Mouse (Mus musculus): ENCODE measurements around the gene Npr1. TPM values are rescaled to one million over a fixed set of nuclear protein-coding genes. Genes with fewer than 3 reads are reported as not detected.
A peak's percentile ranks its signal among the peaks of the same experiment; 100 is the strongest.

Gene Npr1
- polyA plus RNA-seq, 1 experiment = not detected

GRCm38 (mm10) chr3:90432811-90433219 lies 32.9 kb downstream of the Npr1 start:
- no peak for TF ChIP-seq POLR2A (IDR thresholded peaks at IDR 0.05; ENCODE audit: insufficient read depth, low read depth, low read length)
- no peak for TF ChIP-seq CTCF (IDR thresholded peaks at IDR 0.05; ENCODE audit: insufficient read depth, low read depth, low read length)
- Histone ChIP-seq H3K4me1 (ENCODE audit: control insufficient read depth, insufficient read depth, low read length) (peaks cover 4% of the 10 kb centered on the region; the same call in 1 of the 2 replicates), H3K27ac (ENCODE audit: insufficient read depth, low read depth, low read length) (peak overlapping the region; percentile 88), H3K4me3 (ENCODE audit: insufficient read depth, low read depth, low read length) (peak overlapping the region; percentile 66)
- WGBS = 0% methylated on average over 12 of the region's 12 CpGs

GRCm38 (mm10) chr3:90432348-90432747 lies 33.3 kb downstream of the Npr1 start:
- H3K4me1 ChIP-seq (ENCODE audit: control insufficient read depth, insufficient read depth, low read length) = peaks cover 4% of the 10 kb centered on the region; the same call in 1 of the 2 replicates

GRCm38 (mm10) chr3:90429576-90429975 lies 36.1 kb downstream of the Npr1 start:
- TF ChIP-seq CTCF (IDR thresholded peaks at IDR 0.05; ENCODE audit: insufficient read depth, low read depth, low read length) (no peak), POLR2A (IDR thresholded peaks at IDR 0.05; ENCODE audit: insufficient read depth, low read depth, low read length) (no peak)
- H3K4me1 ChIP-seq (ENCODE audit: control insufficient read depth, insufficient read depth, low read length) = peaks cover 4% of the 10 kb centered on the region; the same call in 1 of the 2 replicates
- no peak overlapping the region for H3K4me3 ChIP-seq (ENCODE audit: insufficient read depth, low read depth, low read length)
- 89% methylated on average over 3 of the region's 3 CpGs for WGBS
- no peak overlapping the region for H3K27ac ChIP-seq (ENCODE audit: insufficient read depth, low read depth, low read length)

More at GRCm38 (mm10) chr3:90432348-90432747, 33.3 kb downstream of the Npr1 start:
- 11% methylated on average over 2 of the region's 2 CpGs for WGBS
- H3K4me3 ChIP-seq (ENCODE audit: insufficient read depth, low read depth, low read length) = peak overlapping the region; percentile 66
- no peak overlapping the region for H3K27ac ChIP-seq (ENCODE audit: insufficient read depth, low read depth, low read length)
- no peak for TF ChIP-seq CTCF (IDR thresholded peaks at IDR 0.05; ENCODE audit: insufficient read depth, low read depth, low read length)
- no peak for TF ChIP-seq POLR2A (IDR thresholded peaks at IDR 0.05; ENCODE audit: insufficient read depth, low read depth, low read length)

GRCm38 (mm10) chr3:90428186-90428585 lies 37.5 kb downstream of the Npr1 start:
- Histone ChIP-seq H3K4me1 (ENCODE audit: control insufficient read depth, insufficient read depth, low read length) (peaks cover 4% of the 10 kb centered on the region; the same call in 1 of the 2 replicates), H3K4me3 (ENCODE audit: insufficient read depth, low read depth, low read length) (no peak overlapping the region), H3K27ac (ENCODE audit: insufficient read depth, low read depth, low read length) (no peak overlapping the region)
- 88% methylated on average over 6 of the region's 6 CpGs for WGBS
- TF ChIP-seq CTCF (IDR thresholded peaks at IDR 0.05; ENCODE audit: insufficient read depth, low read depth, low read length) (no peak), POLR2A (IDR thresholded peaks at IDR 0.05; ENCODE audit: insufficient read depth, low read depth, low read length) (no peak)

GRCm38 (mm10) chr3:90427574-90427973 lies 38.1 kb downstream of the Npr1 start:
- H3K4me3 ChIP-seq (ENCODE audit: insufficient read depth, low read depth, low read length) = no peak overlapping the region
- WGBS = 91% methylated on average over 1 of the region's 1 CpGs
- H3K4me1 ChIP-seq (ENCODE audit: control insufficient read depth, insufficient read depth, low read length) = peaks cover 4% of the 10 kb centered on the region; the same call in 1 of the 2 replicates
- H3K27ac ChIP-seq (ENCODE audit: insufficient read depth, low read depth, low read length) = no peak overlapping the region
- no peak for TF ChIP-seq CTCF (IDR thresholded peaks at IDR 0.05; ENCODE audit: insufficient read depth, low read depth, low read length)
- no peak for TF ChIP-seq POLR2A (IDR thresholded peaks at IDR 0.05; ENCODE audit: insufficient read depth, low read depth, low read length)

GRCm38 (mm10) chr3:90425499-90425898 lies 40.2 kb downstream of the Npr1 start:
- no peak overlapping the region for H3K4me3 ChIP-seq (ENCODE audit: insufficient read depth, low read depth, low read length)
- peaks cover 2% of the 10 kb centered on the region; the same call in 1 of the 2 replicates for H3K4me1 ChIP-seq (ENCODE audit: control insufficient read depth, insufficient read depth, low read length)
- no peak overlapping the region for H3K27ac ChIP-seq (ENCODE audit: insufficient read depth, low read depth, low read length)
- no peak for TF ChIP-seq POLR2A (IDR thresholded peaks at IDR 0.05; ENCODE audit: insufficient read depth, low read depth, low read length)
- TF ChIP-seq CTCF (IDR thresholded peaks at IDR 0.05; ENCODE audit: insufficient read depth, low read depth, low read length) = no peak
- WGBS = 93% methylated on average over 2 of the region's 2 CpGs

GRCm38 (mm10) chr3:90423549-90423948 lies 42.1 kb downstream of the Npr1 start:
- no peak for TF ChIP-seq CTCF (IDR thresholded peaks at IDR 0.05; ENCODE audit: insufficient read depth, low read depth, low read length)
- no peak for TF ChIP-seq POLR2A (IDR thresholded peaks at IDR 0.05; ENCODE audit: insufficient read depth, low read depth, low read length)
- Histone ChIP-seq H3K4me3 (ENCODE audit: insufficient read depth, low read depth, low read length) (no peak overlapping the region), H3K27ac (ENCODE audit: insufficient read depth, low read depth, low read length) (no peak overlapping the region), H3K4me1 (ENCODE audit: control insufficient read depth, insufficient read depth, low read length) (peaks cover 1% of the 10 kb centered on the region; the same call in 1 of the 2 replicates)

GRCm38 (mm10) chr3:90420696-90421095 lies 45.0 kb downstream of the Npr1 start:
- H3K4me1 ChIP-seq (ENCODE audit: control insufficient read depth, insufficient read depth, low read length) = no peaks in the 10 kb centered on the region; the same call in 1 of the 2 replicates
- WGBS = 68% methylated on average over 6 of the region's 6 CpGs
- no peak for TF ChIP-seq CTCF (IDR thresholded peaks at IDR 0.05; ENCODE audit: insufficient read depth, low read depth, low read length)
- TF ChIP-seq POLR2A (IDR thresholded peaks at IDR 0.05; ENCODE audit: insufficient read depth, low read depth, low read length) = no peak
- H3K27ac ChIP-seq (ENCODE audit: insufficient read depth, low read depth, low read length) = no peak overlapping the region
- H3K4me3 ChIP-seq (ENCODE audit: insufficient read depth, low read depth, low read length) = no peak overlapping the region

GRCm38 (mm10) chr3:90413011-90413396 lies 52.7 kb downstream of the Npr1 start:
- WGBS = 84% methylated on average over 3 of the region's 3 CpGs
- Histone ChIP-seq H3K27ac (ENCODE audit: insufficient read depth, low read depth, low read length) (no peak overlapping the region), H3K4me3 (ENCODE audit: insufficient read depth, low read depth, low read length) (no peak overlapping the region), H3K4me1 (ENCODE audit: control insufficient read depth, insufficient read depth, low read length) (no peaks in the 10 kb centered on the region)
- TF ChIP-seq CTCF (IDR thresholded peaks at IDR 0.05; ENCODE audit: insufficient read depth, low read depth, low read length) (no peak), POLR2A (IDR thresholded peaks at IDR 0.05; ENCODE audit: insufficient read depth, low read depth, low read length) (no peak)

Data from olfactory bulb, adult 2 months (tissue).